Mouse (Mus musculus): ENCODE results near the gene Synrg. TPM values are rescaled to one million over a fixed set of nuclear protein-coding genes. Genes with fewer than 3 reads are reported as not detected.

Gene Synrg
- polyA plus RNA-seq, 1 experiment = 26.6 TPM

- Histone ChIP-seq H3K4me3 (replicated peaks; ENCODE audit: insufficient read depth, low read depth, low read length) (no peak overlapping the region), H3K27ac (ENCODE audit: insufficient read depth, low read length) (no peak overlapping the region), H3K27me3 (ENCODE audit: control insufficient read depth, insufficient read depth, low read length) (no peaks in the 10 kb centered on the region), H3K4me1 (ENCODE audit: control insufficient read depth, insufficient read depth, low read length) (peaks cover 2% of the 10 kb centered on the region; the same call in 1 of the 2 replicates)
- no peak for DNase-seq
- 84% methylated on average over 2 of the region's 2 CpGs for WGBS
- TF ChIP-seq POLR2A (IDR thresholded peaks at IDR 0.05; ENCODE audit: borderline replicate concordance, insufficient read depth, low read length) (no peak), CTCF (IDR thresholded peaks at IDR 0.05; ENCODE audit: borderline replicate concordance, insufficient read depth, low read depth, low read length) (no peak)
Measured at GRCm38 (mm10) chr11:84062805-84063204, 98.6 kb downstream of the Synrg start.

DNA sequence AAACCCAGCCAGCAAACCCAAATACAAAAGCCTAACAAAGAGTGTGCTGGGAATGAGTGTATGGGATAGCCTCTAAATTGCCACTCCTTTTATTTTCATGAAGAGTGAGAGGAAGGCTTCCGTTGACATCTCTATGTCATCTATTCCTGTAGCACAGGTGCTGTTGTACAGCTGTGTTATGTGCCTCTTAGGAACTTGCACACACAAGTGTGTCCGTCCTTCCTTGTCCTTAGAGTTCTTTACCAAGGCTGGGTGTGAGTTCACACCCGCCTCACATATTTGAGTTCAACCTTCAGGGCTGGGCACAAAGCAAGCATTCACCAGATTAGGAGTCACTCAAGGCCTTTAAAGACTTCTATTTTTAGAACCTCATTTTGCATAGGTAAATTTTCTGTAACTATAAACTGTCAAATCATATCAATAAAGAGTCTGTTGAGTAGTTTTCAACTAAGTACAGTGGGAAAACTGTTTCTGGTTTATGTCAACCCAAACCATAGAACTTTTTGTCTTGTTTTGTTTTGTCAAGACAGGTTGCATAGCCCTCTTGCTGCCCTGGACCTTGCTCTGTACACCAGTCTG, 99.5 kb downstream of the Synrg start:
- no peak for DNase-seq
- no peak overlapping the region for H3K4me3 ChIP-seq (replicated peaks; ENCODE audit: insufficient read depth, low read depth, low read length)
- peaks cover 2% of the 10 kb centered on the region; the same call in 1 of the 2 replicates for H3K4me1 ChIP-seq (ENCODE audit: control insufficient read depth, insufficient read depth, low read length)
- no peak for TF ChIP-seq CTCF (IDR thresholded peaks at IDR 0.05; ENCODE audit: borderline replicate concordance, insufficient read depth, low read depth, low read length)
- TF ChIP-seq POLR2A (IDR thresholded peaks at IDR 0.05; ENCODE audit: borderline replicate concordance, insufficient read depth, low read length) = no peak
- no peaks in the 10 kb centered on the region for H3K27me3 ChIP-seq (ENCODE audit: control insufficient read depth, insufficient read depth, low read length)
- WGBS = 94% methylated on average over 3 of the region's 3 CpGs
- no peak overlapping the region for H3K27ac ChIP-seq (ENCODE audit: insufficient read depth, low read length)

DNA sequence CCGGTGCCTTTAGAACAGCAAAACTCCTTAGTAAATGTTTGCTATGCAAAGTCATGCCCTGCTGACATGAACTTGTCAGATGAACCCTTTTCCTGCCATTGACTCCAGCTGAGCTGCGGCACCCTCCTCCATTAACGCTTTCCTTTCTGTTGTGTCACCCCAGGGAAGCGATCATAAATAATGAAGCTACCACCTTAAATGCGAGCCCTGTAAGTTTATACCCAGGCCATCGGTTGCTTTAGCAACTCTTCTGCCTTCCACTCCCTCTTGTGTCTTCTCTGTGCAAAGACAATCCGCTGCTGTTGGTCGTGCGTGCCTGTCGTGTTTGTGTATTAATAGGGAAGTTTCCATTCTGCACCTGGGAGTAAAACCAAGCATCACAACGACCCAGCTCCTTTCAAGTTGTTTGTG, 101.8 kb downstream of the Synrg start:
- 0 out of 2 replicates have a peak, but pooled peaks cover 2% of the 10 kb centered on the region for H3K4me1 ChIP-seq (ENCODE audit: control insufficient read depth, insufficient read depth, low read length)
- peak; percentile 57; the same call in 1 of the 2 replicates for TF ChIP-seq CTCF (IDR thresholded peaks at IDR 0.05; ENCODE audit: borderline replicate concordance, insufficient read depth, low read depth, low read length)
- no peak for TF ChIP-seq POLR2A (IDR thresholded peaks at IDR 0.05; ENCODE audit: borderline replicate concordance, insufficient read depth, low read length)
- WGBS = 5% methylated on average over 11 of the region's 11 CpGs
- DNase-seq = peak; percentile 62 to 71
- H3K27ac ChIP-seq (ENCODE audit: insufficient read depth, low read length) = no peak overlapping the region
- no peaks in the 10 kb centered on the region for H3K27me3 ChIP-seq (ENCODE audit: control insufficient read depth, insufficient read depth, low read length)
- H3K4me3 ChIP-seq (replicated peaks; ENCODE audit: insufficient read depth, low read depth, low read length) = peak overlapping the region; percentile 87

DNA sequence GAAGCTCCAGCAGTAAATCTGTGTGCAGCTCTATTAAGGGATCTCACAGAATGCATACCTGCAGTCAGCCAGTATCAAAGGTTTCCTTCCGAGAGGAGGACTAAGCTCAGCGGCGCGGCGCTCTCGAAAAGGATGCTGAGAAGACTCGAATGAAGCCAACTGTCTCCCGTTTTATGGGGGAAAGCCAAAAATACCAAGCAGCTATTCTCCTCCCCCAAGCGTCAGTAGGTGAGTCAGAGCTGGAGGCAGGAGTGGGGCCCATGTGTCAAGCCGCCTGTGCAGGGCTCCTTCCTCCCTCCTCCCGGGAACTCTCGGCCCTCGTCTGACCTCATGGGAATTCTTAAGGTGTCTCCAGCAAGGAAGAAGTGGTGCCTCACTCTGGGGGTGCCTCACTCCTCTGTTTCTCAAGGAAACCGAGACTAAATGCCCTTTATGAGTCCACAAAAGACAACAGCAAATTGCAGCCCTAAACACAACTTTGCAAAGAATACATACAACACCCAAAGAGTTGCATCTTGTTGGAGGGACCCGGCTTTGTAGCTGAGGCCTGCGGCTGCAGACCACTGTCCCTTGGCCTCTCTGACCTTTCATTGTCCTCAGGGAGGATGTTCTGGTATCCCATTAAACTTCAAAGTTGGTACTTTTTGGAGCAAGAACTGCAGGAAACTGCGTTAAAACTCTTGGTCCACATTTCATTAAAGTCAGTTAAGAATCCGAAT, 102.9 kb downstream of the Synrg start:
- H3K27ac ChIP-seq (ENCODE audit: insufficient read depth, low read length) = peak overlapping the region; percentile 50; the same call in 1 of the 2 replicates
- DNase-seq = peak; percentile 84 to 93
- no peaks in the 10 kb centered on the region for H3K4me1 ChIP-seq (ENCODE audit: control insufficient read depth, insufficient read depth, low read length)
- H3K27me3 ChIP-seq (ENCODE audit: control insufficient read depth, insufficient read depth, low read length) = no peaks in the 10 kb centered on the region
- TF ChIP-seq CTCF (IDR thresholded peaks at IDR 0.05; ENCODE audit: borderline replicate concordance, insufficient read depth, low read depth, low read length) (no peak), POLR2A (IDR thresholded peaks at IDR 0.05; ENCODE audit: borderline replicate concordance, insufficient read depth, low read length) (peak; percentile 58; the same call in 1 of the 2 replicates)
- peak overlapping the region; percentile 87 for H3K4me3 ChIP-seq (replicated peaks; ENCODE audit: insufficient read depth, low read depth, low read length)
- 4% methylated on average over 18 of the region's 18 CpGs for WGBS

DNA sequence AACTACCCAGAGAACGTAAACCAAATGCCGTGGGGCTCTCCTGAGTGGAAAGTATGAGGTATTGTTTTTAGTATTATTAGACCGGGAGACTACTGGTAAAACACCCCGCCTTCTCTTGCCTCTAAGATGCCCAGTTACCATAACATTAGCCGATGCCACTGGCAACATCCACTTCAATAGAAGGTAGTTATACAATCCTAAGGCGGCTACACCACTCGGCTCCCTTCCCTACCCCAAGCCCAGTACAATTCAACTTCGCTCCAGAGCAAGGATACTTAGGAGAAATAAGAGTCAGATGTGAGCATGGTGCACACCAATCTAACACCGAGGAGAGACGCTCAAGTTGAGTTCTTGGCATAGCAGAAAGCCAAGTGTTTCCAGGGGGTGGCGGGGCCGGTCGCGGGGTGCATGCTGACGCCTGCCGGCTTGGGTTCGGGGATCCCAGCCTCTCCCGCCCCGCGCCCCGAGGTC, 103.5 kb downstream of the Synrg start:
- DNase-seq = no peak
- peak overlapping the region; percentile 87 for H3K4me3 ChIP-seq (replicated peaks; ENCODE audit: insufficient read depth, low read depth, low read length)
- peak overlapping the region; percentile 52; the same call in 1 of the 2 replicates for H3K27ac ChIP-seq (ENCODE audit: insufficient read depth, low read length)
- H3K27me3 ChIP-seq (ENCODE audit: control insufficient read depth, insufficient read depth, low read length) = no peaks in the 10 kb centered on the region
- WGBS = 1% methylated on average over 21 of the region's 21 CpGs
- no peaks in the 10 kb centered on the region for H3K4me1 ChIP-seq (ENCODE audit: control insufficient read depth, insufficient read depth, low read length)
- TF ChIP-seq CTCF (IDR thresholded peaks at IDR 0.05; ENCODE audit: borderline replicate concordance, insufficient read depth, low read depth, low read length) = no peak

GRCm38 (mm10) chr11:84068191-84069033, 104.2 kb downstream of the Synrg start:
- peak; percentile 80 to 84 for DNase-seq
- no peaks in the 10 kb centered on the region for H3K4me1 ChIP-seq (ENCODE audit: control insufficient read depth, insufficient read depth, low read length)
- peak overlapping the region; percentile 78 for H3K27ac ChIP-seq (ENCODE audit: insufficient read depth, low read length)
- H3K27me3 ChIP-seq (ENCODE audit: control insufficient read depth, insufficient read depth, low read length) = no peaks in the 10 kb centered on the region
- H3K4me3 ChIP-seq (replicated peaks; ENCODE audit: insufficient read depth, low read depth, low read length) = peak overlapping the region; percentile 87
- TF ChIP-seq POLR2A (IDR thresholded peaks at IDR 0.05; ENCODE audit: borderline replicate concordance, insufficient read depth, low read length) (peak; percentile 80), CTCF (IDR thresholded peaks at IDR 0.05; ENCODE audit: borderline replicate concordance, insufficient read depth, low read depth, low read length) (no peak)
- WGBS = 3% methylated on average over 62 of the region's 63 CpGs

GRCm38 (mm10) chr11:84069034-84069370, 104.8 kb downstream of the Synrg start, which contains the start of gene Dusp14:
Gene Dusp14, minus strand, starts transcription at chr11:84069261.
- H3K27ac ChIP-seq (ENCODE audit: insufficient read depth, low read length) = peak within 1 kb of the TSS; percentile 78
- no peak for TF ChIP-seq POLR2A (IDR thresholded peaks at IDR 0.05; ENCODE audit: borderline replicate concordance, insufficient read depth, low read length)
- no peak for TF ChIP-seq CTCF (IDR thresholded peaks at IDR 0.05; ENCODE audit: borderline replicate concordance, insufficient read depth, low read depth, low read length)
- H3K27me3 ChIP-seq (ENCODE audit: control insufficient read depth, insufficient read depth, low read length) = no peaks in the 10 kb centered on the region
- no peaks in the 10 kb centered on the region for H3K4me1 ChIP-seq (ENCODE audit: control insufficient read depth, insufficient read depth, low read length)
- DNase-seq = no peak
- peak within 1 kb of the TSS; percentile 87 for H3K4me3 ChIP-seq (replicated peaks; ENCODE audit: insufficient read depth, low read depth, low read length)
- 36% methylated on average over 11 of the region's 11 CpGs for WGBS

Measured in cerebellum, adult 2 months (tissue).